Mouse (Mus musculus): Measurements from ENCODE around the gene Btbd1. TPM values are rescaled to one million over a fixed set of nuclear protein-coding genes. Genes with fewer than 3 reads are reported as not detected.
A peak's percentile ranks its signal among the peaks of the same experiment; 100 is the strongest.

Btbd1 gene
- polyA plus RNA-seq, 1 experiment from 2014 or later, result 64.7 TPM

- in situ Hi-C loops (cut with MboI; ENCODE audit: low pct_unique_long_range_greater_than_20kb), result loop anchor here (10.0 kb wide), 1 partner anchor 262 kb away; no protein-coding TSS in a partner anchor
- POLR2A ChIA-PET, result interaction anchor here (1.2 kb wide), 1 partner anchor 11 kb away, joined by 4 read pairs; no protein-coding TSS in a partner anchor
- CTCF ChIA-PET, result no interaction called here
Measured at GRCm38 (mm10) chr7:81862587-81863583, 33.7 kb upstream of the Btbd1 start.

GRCm38 (mm10) chr7:81861921-81862320 lies 32.7 kb upstream of the Btbd1 start:
- H3K27me3 ChIP-seq, result no peaks in the 10 kb centered on the region
- ATAC-seq (no peak), DNase-seq (ENCODE audit: low read depth, low spot score) (no peak)
- no peak for TF ChIP-seq CTCF (IDR thresholded peaks at IDR 0.05)
- in situ Hi-C loops (cut with MboI; ENCODE audit: low pct_unique_long_range_greater_than_20kb), result loop anchor here (10.0 kb wide), 1 partner anchor 263 kb away; no protein-coding TSS in a partner anchor
- CTCF ChIA-PET, result no interaction called here
- POLR2A ChIA-PET, result interaction anchor here (1.2 kb wide), 1 partner anchor 12 kb away, joined by 4 read pairs; no protein-coding TSS in a partner anchor

More at GRCm38 (mm10) chr7:81862587-81863583, 33.7 kb upstream of the Btbd1 start:
- TF ChIP-seq CTCF (IDR thresholded peaks at IDR 0.05), result no peak
- DNase-seq (ENCODE audit: low read depth, low spot score) (no peak), ATAC-seq (no peak)
- no peaks in the 10 kb centered on the region for H3K27me3 ChIP-seq

- TF ChIP-seq CTCF (IDR thresholded peaks at IDR 0.05), result no peak
- POLR2A ChIA-PET, result interaction anchor here (1.2 kb wide), 1 partner anchor 13 kb away, joined by 4 read pairs; no protein-coding TSS in a partner anchor
- ATAC-seq, result no peak
- CTCF ChIA-PET, result no interaction called here
- no peaks in the 10 kb centered on the region for H3K27me3 ChIP-seq
- in situ Hi-C loops (cut with MboI; ENCODE audit: low pct_unique_long_range_greater_than_20kb), result loop anchor here (10.0 kb wide), 1 partner anchor 263 kb away; no protein-coding TSS in a partner anchor
- no peak for DNase-seq (ENCODE audit: low read depth, low spot score)
Measured at GRCm38 (mm10) chr7:81861461-81861860, 32.2 kb upstream of the Btbd1 start.

GRCm38 (mm10) chr7:81860996-81861395 lies 31.8 kb upstream of the Btbd1 start:
- in situ Hi-C loops (cut with MboI; ENCODE audit: low pct_unique_long_range_greater_than_20kb), result loop anchor here (10.0 kb wide), 1 partner anchor 264 kb away; no protein-coding TSS in a partner anchor
- TF ChIP-seq CTCF (IDR thresholded peaks at IDR 0.05), result no peak
- H3K27me3 ChIP-seq, result no peaks in the 10 kb centered on the region
- DNase-seq (ENCODE audit: low read depth, low spot score), result no peak
- ATAC-seq, result no peak
- ChIA-PET CTCF (no interaction called here), POLR2A (no interaction called here)

- ChIA-PET CTCF (no interaction called here), POLR2A (no interaction called here)
- ATAC-seq (no peak), DNase-seq (ENCODE audit: low read depth, low spot score) (no peak)
- TF ChIP-seq CTCF (IDR thresholded peaks at IDR 0.05), result no peak
- H3K27me3 ChIP-seq, result no peaks in the 10 kb centered on the region
- in situ Hi-C loops (cut with MboI; ENCODE audit: low pct_unique_long_range_greater_than_20kb), result loop anchor here (10.0 kb wide), 1 partner anchor 265 kb away; no protein-coding TSS in a partner anchor
Measured at GRCm38 (mm10) chr7:81860071-81860470, 30.8 kb upstream of the Btbd1 start.

- ChIA-PET POLR2A (no interaction called here), CTCF (interaction anchor here (1.2 kb wide), 1 partner anchor 12 kb away, joined by 3 read pairs; no protein-coding TSS in a partner anchor)
- no peaks in the 10 kb centered on the region for H3K27me3 ChIP-seq
- TF ChIP-seq CTCF (IDR thresholded peaks at IDR 0.05), result no peak
- ATAC-seq (peak; percentile 66), DNase-seq (ENCODE audit: low read depth, low spot score) (no peak)
- in situ Hi-C loops (cut with MboI; ENCODE audit: low pct_unique_long_range_greater_than_20kb), result no loop called here
Measured at GRCm38 (mm10) chr7:81858968-81859721, 29.9 kb upstream of the Btbd1 start, which contains the start of gene Tm6sf1. Gene Tm6sf1, plus strand, starts transcription at chr7:81859001.

- no peak for TF ChIP-seq CTCF (IDR thresholded peaks at IDR 0.05)
- DNase-seq (ENCODE audit: low read depth, low spot score) (no peak), ATAC-seq (no peak)
- in situ Hi-C loops (cut with MboI; ENCODE audit: low pct_unique_long_range_greater_than_20kb), result no loop called here
- CTCF ChIA-PET, result interaction anchor here (1.2 kb wide), 1 partner anchor 12 kb away, joined by 3 read pairs; no protein-coding TSS in a partner anchor
- POLR2A ChIA-PET, result no interaction called here
- H3K27me3 ChIP-seq, result no peaks in the 10 kb centered on the region
Measured at GRCm38 (mm10) chr7:81858236-81858635, 29.0 kb upstream of the Btbd1 start.

- TF ChIP-seq CTCF (IDR thresholded peaks at IDR 0.05), result no peak
- in situ Hi-C loops (cut with MboI; ENCODE audit: low pct_unique_long_range_greater_than_20kb), result no loop called here
- ATAC-seq, result no peak
- H3K27me3 ChIP-seq, result no peaks in the 10 kb centered on the region
- CTCF ChIA-PET, result no interaction called here
- no peak for DNase-seq (ENCODE audit: low read depth, low spot score)
- POLR2A ChIA-PET, result no interaction called here
Measured at GRCm38 (mm10) chr7:81856221-81856620, 27.0 kb upstream of the Btbd1 start.

GRCm38 (mm10) chr7:81855694-81856093 lies 26.5 kb upstream of the Btbd1 start, which contains the start of gene Gm10160:
Gene Gm10160, minus strand, starts transcription at chr7:81855794.
- CTCF ChIA-PET, result no interaction called here
- in situ Hi-C loops (cut with MboI; ENCODE audit: low pct_unique_long_range_greater_than_20kb), result no loop called here
- DNase-seq (ENCODE audit: low read depth, low spot score), result no peak
- POLR2A ChIA-PET, result no interaction called here
- TF ChIP-seq CTCF (IDR thresholded peaks at IDR 0.05), result no peak
- no peaks in the 10 kb centered on the region for H3K27me3 ChIP-seq
- no peak for ATAC-seq

GRCm38 (mm10) chr7:81854568-81855307 lies 25.5 kb upstream of the Btbd1 start:
- in situ Hi-C loops (cut with MboI; ENCODE audit: low pct_unique_long_range_greater_than_20kb), result no loop called here
- ChIA-PET POLR2A (no interaction called here), CTCF (interaction anchor here (0.9 kb wide), 1 partner anchor 29 kb away, joined by 3 read pairs; no protein-coding TSS in a partner anchor)
- no peak for TF ChIP-seq CTCF (IDR thresholded peaks at IDR 0.05)
- ATAC-seq (no peak), DNase-seq (ENCODE audit: low read depth, low spot score) (no peak)
- H3K27me3 ChIP-seq, result no peaks in the 10 kb centered on the region
